Mouse (Mus musculus) myocyte (in vitro differentiated cells): ENCODE data around the gene Lrrk1.

Experiments
- CEBPB ChIP-seq: IDR thresholded peaks from 2 replicates; pipeline ENCODE4 v1.6.1; 2011; ENCODE audit warnings: mild to moderate bottlenecking, moderate library complexity; ENCODE audit not compliant: poor library complexity, insufficient read depth, severe bottlenecking
- E2F4 ChIP-seq: IDR thresholded peaks from one replicate; pipeline ENCODE4 v1.6.1; 2011; ENCODE audit warnings: mild to moderate bottlenecking, control low read depth, moderate library complexity; ENCODE audit not compliant: insufficient read depth
- MAX ChIP-seq: IDR thresholded peaks from one replicate; pipeline ENCODE4 v1.6.1; 2011; ENCODE audit warnings: low read depth, mild to moderate bottlenecking, control low read depth
- MYOD1 ChIP-seq, 3 experiments: IDR thresholded peaks; one replicate each; pipeline ENCODE4 v1.6.1; 2011; ENCODE audit warnings: control low read depth in 2 of 3, low read depth in 2 of 3, mild to moderate bottlenecking in 2 of 3, moderate library complexity in 1 of 3; ENCODE audit not compliant: insufficient read length in 2 of 3, control insufficient read depth in 1 of 3
- MYOG ChIP-seq, 3 experiments: IDR thresholded peaks; one replicate each; pipeline ENCODE4 v1.6.1; 2011; ENCODE audit warnings: control low read depth in 2 of 3, low read depth in 2 of 3, mild to moderate bottlenecking in 2 of 3; ENCODE audit not compliant: insufficient read length in 2 of 3, control insufficient read depth in 1 of 3, insufficient read depth in 1 of 3
- POLR2A ChIP-seq: IDR thresholded peaks from one replicate; pipeline ENCODE4 v1.6.1; 2011; ENCODE audit warnings: low read depth, mild to moderate bottlenecking, control low read depth, moderate library complexity; ENCODE audit not compliant: insufficient read length
- POLR2AphosphoS2 ChIP-seq: IDR thresholded peaks from one replicate; pipeline ENCODE4 v1.6.1; 2011; ENCODE audit warnings: low read depth, control low read depth; ENCODE audit not compliant: insufficient read length
- SRF ChIP-seq: IDR thresholded peaks from one replicate; pipeline ENCODE4 v1.6.1; 2011; ENCODE audit warnings: low read depth; ENCODE audit not compliant: control insufficient read depth, insufficient read length
- TCF12 ChIP-seq: IDR thresholded peaks from one replicate; pipeline ENCODE4 v1.6.1; 2011; ENCODE audit warnings: mild to moderate bottlenecking, control low read depth; ENCODE audit not compliant: poor library complexity, insufficient read depth, severe bottlenecking
- TCF3 ChIP-seq: IDR thresholded peaks from one replicate; pipeline ENCODE4 v1.6.1; 2011; ENCODE audit warnings: low read depth, control low read depth; ENCODE audit not compliant: insufficient read length
- USF1 ChIP-seq: IDR thresholded peaks from one replicate; pipeline ENCODE4 v1.6.1; 2011; ENCODE audit warnings: low read depth, mild to moderate bottlenecking, control low read depth, moderate library complexity

DNA sequence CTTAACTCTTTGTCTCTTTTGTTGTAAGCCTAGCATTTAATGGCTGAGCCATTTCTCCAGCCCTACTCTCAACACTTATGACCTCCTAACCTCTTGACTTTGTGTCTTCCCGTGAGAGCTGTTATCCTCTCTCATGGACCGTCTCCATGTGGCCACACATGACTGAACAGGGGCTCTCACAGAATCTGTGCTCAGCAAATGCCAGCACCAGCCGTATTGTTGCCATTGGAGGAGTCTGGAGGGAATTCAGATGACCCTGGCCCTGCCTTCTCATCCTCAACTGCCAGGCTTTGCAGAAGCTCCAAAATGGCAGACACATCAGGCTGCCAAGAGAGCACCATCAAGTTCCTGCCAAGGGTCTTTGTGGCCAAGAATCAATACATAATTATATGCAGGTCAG is 9.1 kb upstream of the Lrrk1 start:
- TF ChIP-seq TCF12 (no peak), POLR2A (no peak), CEBPB (no peak), USF1 (no peak), POLR2AphosphoS2 (no peak), MYOD1 (IDR thresholded peaks at IDR 0.05; ENCODE audit: control insufficient read depth in 1 of 3, insufficient read length in 2 of 3, low read depth in 2 of 3) (no peak), TCF3 (no peak), E2F4 (no peak), MAX (no peak), MYOG (IDR thresholded peaks at IDR 0.05; ENCODE audit: control insufficient read depth in 1 of 3, insufficient read depth in 1 of 3, insufficient read length in 2 of 3, low read depth in 2 of 3) (no peak), SRF (no peak)
